ENCODE assay signal across 13 mouse cellular contexts in the genomic region with DNA sequence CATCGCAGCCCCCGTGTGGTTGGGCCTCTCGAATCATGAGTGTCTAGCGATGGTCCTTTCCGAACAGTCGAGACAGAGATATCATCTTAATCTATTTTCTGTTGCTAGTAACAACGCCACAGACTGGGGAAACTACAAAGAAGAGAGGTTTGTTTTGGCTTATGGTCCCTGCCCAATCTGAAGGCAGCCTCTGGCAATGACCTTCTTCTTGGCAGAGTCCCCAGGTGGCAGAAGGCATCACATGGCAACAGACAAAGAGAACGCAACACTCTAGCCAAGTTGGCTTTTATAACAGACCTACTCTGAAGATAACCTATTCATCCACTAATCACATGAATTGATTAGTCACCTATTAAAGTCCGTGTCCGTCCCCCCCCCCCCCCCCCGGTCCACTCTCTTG. TPM values are rescaled to one million over a fixed set of nuclear protein-coding genes. Genes with fewer than 3 reads are reported as not detected.
DNase-seq lines count a peak whose midpoint lies in the region; ATAC-seq lines count a peak whose summit lies in the region.
"Had no signal": no experiment of that assay in that cellular context is flagged by ENCODE, and none has a peak within 500 bp of the region (broad histone marks: within the 10 kb centered on the region; RNA-seq: fewer than 3 reads in every experiment).

No protein-coding gene starts in this region.

- H3K27me3 ChIP-seq in heart, embryonic 12.5 days (replicated peaks), result no peaks in the 10 kb centered on the region
- H3K27me3 ChIP-seq: limb, embryonic 13.5 days; lung, embryonic 15.5 days had no signal

- H3K9me3 ChIP-seq in heart, embryonic 12.5 days (replicated peaks), result no peaks in the 10 kb centered on the region
- H3K9me3 ChIP-seq: limb, embryonic 13.5 days; lung, embryonic 15.5 days had no signal

- H3K36me3 ChIP-seq in heart, embryonic 12.5 days, result peaks cover 51% of the 10 kb centered on the region
- H3K36me3 ChIP-seq: limb, embryonic 13.5 days; lung, embryonic 15.5 days had no signal

- H3K27ac ChIP-seq in heart, embryonic 12.5 days (ENCODE audit: poor library complexity, severe bottlenecking), result peak overlapping the region; percentile 18; the same call in 1 of the 2 replicates
- H3K27ac ChIP-seq: kidney, postnatal 0 days; limb, embryonic 13.5 days; lung, embryonic 15.5 days; stomach, postnatal 0 days had no signal

- no peak overlapping the region for H3K4me3 ChIP-seq in heart, embryonic 12.5 days
- H3K4me3 ChIP-seq: limb, embryonic 13.5 days; lung, embryonic 15.5 days had no signal

- no peak overlapping the region for H3K9ac ChIP-seq in heart, embryonic 12.5 days
- H3K9ac ChIP-seq: limb, embryonic 13.5 days; lung, embryonic 15.5 days had no signal

- 74% methylated on average over 11 of the region's 11 CpGs for WGBS in heart, embryonic 12.5 days

- peaks cover 48% of the 10 kb centered on the region for H3K4me1 ChIP-seq in heart, embryonic 12.5 days (replicated peaks)

- no peak for ATAC-seq in heart, embryonic 12.5 days (ENCODE audit: insufficient number of reproducible peaks, low FRiP score)
- ATAC-seq: hindbrain, embryonic 16.5 days had no signal

- DNase-seq in adrenal gland, adult 2 months, result peak; percentile 52
- no peak for DNase-seq in adrenal gland, adult 18-20 months (ENCODE audit: low spot score in 2 of 2)
- peak; percentile 9 for DNase-seq in MN1 (ENCODE audit: low spot score)
- DNase-seq in cerebellum, adult 18-20 months, result peak; percentile 22 to 37
- DNase-seq in gastrocnemius, postnatal 10 days, result no peak
- DNase-seq in right cerebral cortex, postnatal 25 days, result no peak
- DNase-seq in lung, postnatal 14 days, result no peak

- no peak overlapping the region for H3K4me2 ChIP-seq in heart, embryonic 12.5 days
- H3K4me2 ChIP-seq: limb, embryonic 13.5 days; lung, embryonic 15.5 days had no signal

RNA-seq across cellular contexts. Expression of a gene that starts 13.8 kb away (rescaled TPM):
- total RNA-seq in adrenal gland, adult 2 months (2021), result under 1 TPM; 0.59 to 0.75 TPM
- polyA plus RNA-seq in adrenal gland, adult 2 months (2012; rRNA removed), result 0.27 and 0.85 TPM in 2 replicates
- total RNA-seq in adrenal gland, adult 18-20 months (2021), result 1 to 10 TPM in 1 of 2 experiments, under 1 TPM in 1; 0.22 to 1.1 TPM
- polyA plus RNA-seq in heart, embryonic 12.5 days (2016; fragmentation: Nextera tagmentation; extraction: Ambion mirVana), result 48.7 and 55.8 TPM in 2 replicates
- total RNA-seq in gastrocnemius, postnatal 10 days (2021), result under 1 TPM; 0.19 to 0.20 TPM

RNA-seq across cellular contexts. Expression of a gene that starts 39.8 kb away (rescaled TPM):
- 10 to 100 TPM; 16.3 to 26.1 TPM for total RNA-seq in adrenal gland, adult 2 months (2021)
- 16.7 and 21.0 TPM in 2 replicates for polyA plus RNA-seq in adrenal gland, adult 2 months (2012; rRNA removed)
- 10 to 100 TPM; 22.4 to 22.9 TPM for total RNA-seq in adrenal gland, adult 18-20 months (2021)
- polyA plus RNA-seq in heart, embryonic 12.5 days (2016; fragmentation: Nextera tagmentation; extraction: Ambion mirVana), result 28.2 and 30.2 TPM in 2 replicates
- total RNA-seq in gastrocnemius, postnatal 10 days (2021), result 10 to 100 TPM in 1 of 2 experiments, 1 to 10 TPM in 1; 8.1 to 11.7 TPM

Comparison
In these comparisons a context has a peak if more than half of its experiments do, and no peak if none do; other contexts are left out.
1. DNase-seq: peak in adrenal gland, adult 2 months (single experiment), MN1 (single experiment) and cerebellum, adult 18-20 months (2 of 2); none in adrenal gland, adult 18-20 months (0 of 2), gastrocnemius, postnatal 10 days (single experiment), right cerebral cortex, postnatal 25 days (single experiment) and lung, postnatal 14 days (single experiment).